Mouse (Mus musculus) megakaryocyte, adult 5-6 weeks (primary cell): ENCODE results near the gene Med20. TPM values are rescaled to one million over a fixed set of nuclear protein-coding genes. Genes with fewer than 3 reads are reported as not detected.

Experiments used
- ATAC-seq: 2 replicates; pipeline ENCODE4 v1.8.0; 2016; ENCODE audit warnings: mild to moderate bottlenecking, inconsistent platforms; ENCODE audit not compliant: poor library complexity, severe bottlenecking
- total RNA-seq, 2 experiments: library from RNA; stranded (forward) in 1 of 2; stranded (reverse) in 1 of 2; fragments of 153-499, 151-499 nt in 1 of 2; fragments of 221-1000, 200-1000 nt in 1 of 2; gene quantifications; 2 replicates each; pipeline versions ENCODE4 v1.2.3 to v1.2.4; 2015 to 2017

The Med20 gene
- total RNA-seq (2015) (17.2 and 18.2 TPM in 2 replicates), total RNA-seq (2017) (32.2 and 33.8 TPM in 2 replicates)

- peak; percentile 93 for ATAC-seq
These were observed at the start of gene Med20, which contains the start of the genes Bysl and Gm20517 for GRCm38 (mm10) chr17:47610849-47611660. Gene Med20 (plus strand): TSS chr17:47611582. Gene Bysl (minus strand): TSS chr17:47611492. Gene Gm20517 (plus strand): TSS chr17:47611589.

- ATAC-seq: no peak
These were observed 48.5 kb upstream of the Med20 start for GRCm38 (mm10) chr17:47562875-47563274.

GRCm38 (mm10) chr17:47564612-47565011, 46.8 kb upstream of the Med20 start:
- ATAC-seq: peak; percentile 57; the same call in 1 of the 2 replicates

GRCm38 (mm10) chr17:47566133-47566532, 45.2 kb upstream of the Med20 start:
- ATAC-seq: no peak

- ATAC-seq: no peak
These were observed 44.1 kb upstream of the Med20 start for GRCm38 (mm10) chr17:47567271-47567670.

GRCm38 (mm10) chr17:47568389-47568788, 43.0 kb upstream of the Med20 start:
- no peak for ATAC-seq

GRCm38 (mm10) chr17:47568951-47569527, 42.3 kb upstream of the Med20 start:
- ATAC-seq: no peak

- ATAC-seq: no peak
These were observed 39.8 kb upstream of the Med20 start for GRCm38 (mm10) chr17:47571621-47572020.

GRCm38 (mm10) chr17:47572436-47572835, 38.9 kb upstream of the Med20 start:
- ATAC-seq: no peak

- ATAC-seq: no peak
These were observed 37.4 kb upstream of the Med20 start for GRCm38 (mm10) chr17:47574028-47574427.

- no peak for ATAC-seq
These were observed 36.6 kb upstream of the Med20 start for GRCm38 (mm10) chr17:47574830-47575229.

GRCm38 (mm10) chr17:47578655-47579054, 32.7 kb upstream of the Med20 start:
- no peak for ATAC-seq

- no peak for ATAC-seq
These were observed 30.4 kb upstream of the Med20 start for GRCm38 (mm10) chr17:47580962-47581361.

- ATAC-seq: no peak
These were observed 22.9 kb upstream of the Med20 start for GRCm38 (mm10) chr17:47588517-47588916.

- no peak for ATAC-seq
These were observed 20.3 kb upstream of the Med20 start for GRCm38 (mm10) chr17:47591073-47591472.

GRCm38 (mm10) chr17:47593215-47593853, 18.0 kb upstream of the Med20 start:
- ATAC-seq: peak; percentile 69

GRCm38 (mm10) chr17:47593854-47594182, 17.6 kb upstream of the Med20 start:
- no peak for ATAC-seq

- no peak for ATAC-seq
These were observed 17.0 kb upstream of the Med20 start for GRCm38 (mm10) chr17:47594183-47594968.

- ATAC-seq: no peak
These were observed 16.5 kb upstream of the Med20 start for GRCm38 (mm10) chr17:47594969-47595247.

GRCm38 (mm10) chr17:47595248-47596161, 15.9 kb upstream of the Med20 start:
- ATAC-seq: peak; percentile 58
